Mouse (Mus musculus): ENCODE measurements around the gene Kcnab3. TPM values are rescaled to one million over a fixed set of nuclear protein-coding genes. Genes with fewer than 3 reads are reported as not detected.

Gene Kcnab3
- total RNA-seq, 4 experiments from 2014 or later: 0.17 to 0.38 (median 0.27) TPM; not detected in 1

- no peak for DNase-seq (ENCODE audit: low spot score)
Observed at GRCm38 (mm10) chr11:69369990-69370816, 44.1 kb downstream of the Kcnab3 start.

GRCm38 (mm10) chr11:69370817-69371215 is 44.8 kb downstream of the Kcnab3 start:
- no peak for DNase-seq (ENCODE audit: low spot score)

GRCm38 (mm10) chr11:69371601-69372000 is 45.5 kb downstream of the Kcnab3 start:
- DNase-seq (ENCODE audit: low spot score): no peak

- no peak for DNase-seq (ENCODE audit: low spot score)
Observed at GRCm38 (mm10) chr11:69372056-69372779, 46.2 kb downstream of the Kcnab3 start.

- no peak for DNase-seq (ENCODE audit: low spot score)
Observed at GRCm38 (mm10) chr11:69372780-69373170, 46.7 kb downstream of the Kcnab3 start.

- DNase-seq (ENCODE audit: low spot score): no peak
Observed at GRCm38 (mm10) chr11:69373223-69373965, 47.3 kb downstream of the Kcnab3 start.

GRCm38 (mm10) chr11:69375646-69376045 is 49.6 kb downstream of the Kcnab3 start:
- no peak for DNase-seq (ENCODE audit: low spot score)

- no peak for DNase-seq (ENCODE audit: low spot score)
Observed at GRCm38 (mm10) chr11:69377766-69378165, 51.7 kb downstream of the Kcnab3 start.

- no peak for DNase-seq (ENCODE audit: low spot score)
Observed at GRCm38 (mm10) chr11:69379600-69379999, 53.5 kb downstream of the Kcnab3 start.

- DNase-seq (ENCODE audit: low spot score): no peak
Observed at GRCm38 (mm10) chr11:69381356-69381755, 55.3 kb downstream of the Kcnab3 start.

Other genes starting within 250 kb of the Kcnab3 start
- 10 to 100 TPM; 57.1 to 72.2 (median 68.6) TPM for gene Vamp2, start 237.8 kb upstream of the Kcnab3 start, total RNA-seq (2022)
- gene Per1, start 231.0 kb upstream of the Kcnab3 start, total RNA-seq (2022): 10 to 100 TPM; 33.3 to 81.2 (median 48.5) TPM
- gene Hes7, start 205.9 kb upstream of the Kcnab3 start, total RNA-seq (2022): under 1 TPM in 1 of 4 experiments, not detected in 3; 0.12 TPM
- gene 9130213A22Rik, start 203.7 kb upstream of the Kcnab3 start, total RNA-seq (2022): under 1 TPM; 0.16 to 0.60 (median 0.38) TPM
- gene Aloxe3, start 200.4 kb upstream of the Kcnab3 start, total RNA-seq (2022): not detected
- not detected for gene Alox12b, start 169.3 kb upstream of the Kcnab3 start, total RNA-seq (2022)
- 1 to 10 TPM in 3 of 4 experiments, under 1 TPM in 1; 0.89 to 1.8 (median 1.2) TPM for gene Alox8, start 128.4 kb upstream of the Kcnab3 start, total RNA-seq (2022)
- gene Gucy2e, start 89.2 kb upstream of the Kcnab3 start, total RNA-seq (2022): 1 to 10 TPM; 1.7 to 2.5 (median 2.1) TPM
- gene Cntrob, start 2.5 kb upstream of the Kcnab3 start, total RNA-seq (2022): 1 to 10 TPM; 1.8 to 5.1 (median 2.6) TPM
- gene Trappc1, start 2.3 kb upstream of the Kcnab3 start, total RNA-seq (2022): 10 to 100 TPM; 46.5 to 50.6 (median 49.2) TPM
- gene Rnf227, start 14.2 kb downstream of the Kcnab3 start, total RNA-seq (2022): under 1 TPM; 0.34 to 0.44 (median 0.39) TPM
- gene Chd3, start 43.1 kb downstream of the Kcnab3 start, total RNA-seq (2022): 10 to 100 TPM; 16.7 to 20.4 (median 18.3) TPM
- gene Naa38, start 69.2 kb downstream of the Kcnab3 start, total RNA-seq (2022): 100 to 1,000 TPM; 109 to 140 (median 120) TPM
- gene Cyb5d1, start 69.4 kb downstream of the Kcnab3 start, total RNA-seq (2022): 10 to 100 TPM; 33.3 to 39.8 (median 36.9) TPM
- 10 to 100 TPM; 13.2 to 24.7 (median 19.5) TPM for gene Tmem88, start 72.0 kb downstream of the Kcnab3 start, total RNA-seq (2022)
- gene Kdm6b, start 87.4 kb downstream of the Kcnab3 start, total RNA-seq (2022): 10 to 100 TPM; 19.1 to 26.2 (median 22.3) TPM
- gene Dnah2, start 222.9 kb downstream of the Kcnab3 start, total RNA-seq (2022): under 1 TPM; 0.22 to 0.66 (median 0.40) TPM
- gene Efnb3, start 233.9 kb downstream of the Kcnab3 start, total RNA-seq (2022): 100 to 1,000 TPM; 105 to 137 (median 128) TPM

Data from heart, adult 8-10 months (tissue).